Mouse (Mus musculus): ENCODE data around the gene Gramd2.

Gramd2 gene

DNA sequence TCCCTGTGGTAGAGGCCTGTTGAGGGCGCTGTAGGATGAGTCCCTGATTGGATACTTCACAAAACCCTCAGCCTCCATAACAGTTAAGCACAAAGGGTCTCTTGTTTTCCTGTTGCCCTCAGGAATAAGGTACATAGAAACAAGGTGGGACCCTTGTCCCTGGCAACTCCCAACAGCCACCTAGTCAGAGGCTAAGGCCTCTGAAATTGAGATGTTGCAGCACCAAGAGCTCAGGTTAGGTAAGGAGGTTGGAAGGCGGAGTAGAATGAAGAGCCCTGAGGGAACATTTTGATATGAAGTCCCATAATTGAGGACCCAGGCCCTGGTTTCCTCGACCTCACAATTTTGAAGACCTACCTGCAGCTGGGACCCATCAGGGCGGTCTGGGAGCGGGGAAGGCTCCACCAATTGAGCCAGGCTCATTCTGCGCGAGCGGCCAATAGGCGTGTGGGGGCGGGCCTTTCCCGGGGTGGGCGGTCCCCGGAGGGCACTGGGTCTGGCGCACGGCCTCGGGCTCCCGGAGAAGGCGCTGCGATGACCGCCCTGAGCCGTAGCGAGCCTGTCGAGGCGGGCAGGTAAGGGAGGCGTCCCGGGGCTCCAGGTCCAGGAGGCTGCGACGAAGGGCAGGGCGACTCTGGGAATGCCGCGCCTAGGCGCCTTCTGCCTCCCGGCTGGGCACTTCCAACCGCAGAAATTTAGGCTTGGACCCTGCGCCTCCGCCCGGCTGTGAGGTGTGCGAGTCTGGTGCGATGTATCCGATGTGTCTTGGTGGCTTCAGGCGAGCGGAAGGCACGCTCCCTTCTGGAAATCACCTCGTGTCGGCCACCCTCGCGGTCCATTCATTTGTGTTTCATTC lies at the start of gene Gramd2:
TSS of gene Gramd2 (plus strand) at position 467 of the 856 bp plus-strand sequence.
- no peak for DNase-seq (ENCODE audit: low read depth, low spot score)

DNA sequence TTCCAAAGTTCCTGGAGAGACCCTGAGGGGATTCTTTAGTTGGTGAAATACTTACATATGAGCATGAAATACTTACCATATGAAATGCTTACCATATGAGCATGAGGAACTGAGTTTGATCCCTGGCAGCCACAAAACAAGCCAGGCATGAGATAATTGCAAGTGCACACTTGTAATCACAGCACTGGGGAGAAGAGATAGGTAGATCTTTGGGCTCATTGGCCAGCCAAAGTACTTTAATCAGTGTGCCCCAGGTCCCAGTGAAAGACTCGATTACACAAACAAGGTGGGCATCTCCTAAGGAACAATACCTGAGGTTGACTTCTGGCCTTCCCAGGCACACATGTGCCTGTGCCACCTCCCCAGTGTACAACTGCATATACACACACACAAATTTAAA lies 41.6 kb upstream of the Gramd2 start:
- no peak for DNase-seq (ENCODE audit: low read depth, low spot score)

- no peak for DNase-seq (ENCODE audit: low read depth, low spot score)
Measured at GRCm38 (mm10) chr9:59639936-59640335, 40.0 kb upstream of the Gramd2 start.

GRCm38 (mm10) chr9:59641320-59641719 lies 38.6 kb upstream of the Gramd2 start:
- no peak for DNase-seq (ENCODE audit: low read depth, low spot score)

DNA sequence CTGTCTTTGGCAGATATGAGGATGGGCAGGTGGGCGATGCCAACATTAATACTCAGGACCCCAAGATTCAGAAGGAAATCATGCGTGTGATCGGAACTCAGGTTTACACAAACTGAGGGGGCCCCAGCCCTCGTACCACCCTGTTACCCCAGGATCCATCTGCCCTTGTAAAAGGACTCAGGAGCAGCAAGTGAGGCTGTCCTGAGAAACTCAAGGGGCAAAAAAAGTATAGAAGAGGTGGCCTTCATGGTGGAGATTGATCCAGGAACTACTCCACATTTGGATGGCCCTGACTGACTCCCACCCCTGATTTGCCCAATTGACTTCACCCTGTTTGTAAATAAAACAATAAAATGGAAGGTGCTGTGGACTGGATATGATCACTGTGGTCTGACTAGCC lies 30.0 kb upstream of the Gramd2 start:
- DNase-seq (ENCODE audit: low read depth, low spot score), result no peak

- DNase-seq (ENCODE audit: low read depth, low spot score), result no peak
Measured at GRCm38 (mm10) chr9:59653371-59653770, 26.6 kb upstream of the Gramd2 start.

DNA sequence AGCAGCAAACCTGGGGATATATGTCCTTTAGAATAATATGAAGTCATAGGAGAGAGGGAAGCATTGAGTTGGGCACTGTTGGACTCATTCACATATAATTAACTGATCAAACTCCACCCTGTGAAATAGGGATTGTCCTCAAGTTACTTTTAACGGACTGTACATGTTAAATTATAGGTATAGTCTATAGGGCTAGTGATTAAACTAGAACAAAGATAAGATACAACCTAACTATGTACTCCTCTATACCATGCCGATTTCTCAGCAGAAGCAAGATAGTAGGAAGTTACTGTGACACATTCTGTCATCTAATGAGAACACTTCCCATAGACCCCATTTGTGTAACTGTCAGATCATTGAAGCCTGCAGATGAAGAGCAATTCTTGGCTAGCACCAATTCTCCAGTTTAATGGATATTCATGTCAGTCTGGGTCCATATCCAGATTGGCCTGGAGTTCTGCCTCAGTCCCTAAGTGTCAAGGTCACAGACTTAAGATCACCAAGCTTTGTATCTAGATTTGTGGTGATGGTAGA lies 25.4 kb upstream of the Gramd2 start:
- no peak for DNase-seq (ENCODE audit: low read depth, low spot score)

DNA sequence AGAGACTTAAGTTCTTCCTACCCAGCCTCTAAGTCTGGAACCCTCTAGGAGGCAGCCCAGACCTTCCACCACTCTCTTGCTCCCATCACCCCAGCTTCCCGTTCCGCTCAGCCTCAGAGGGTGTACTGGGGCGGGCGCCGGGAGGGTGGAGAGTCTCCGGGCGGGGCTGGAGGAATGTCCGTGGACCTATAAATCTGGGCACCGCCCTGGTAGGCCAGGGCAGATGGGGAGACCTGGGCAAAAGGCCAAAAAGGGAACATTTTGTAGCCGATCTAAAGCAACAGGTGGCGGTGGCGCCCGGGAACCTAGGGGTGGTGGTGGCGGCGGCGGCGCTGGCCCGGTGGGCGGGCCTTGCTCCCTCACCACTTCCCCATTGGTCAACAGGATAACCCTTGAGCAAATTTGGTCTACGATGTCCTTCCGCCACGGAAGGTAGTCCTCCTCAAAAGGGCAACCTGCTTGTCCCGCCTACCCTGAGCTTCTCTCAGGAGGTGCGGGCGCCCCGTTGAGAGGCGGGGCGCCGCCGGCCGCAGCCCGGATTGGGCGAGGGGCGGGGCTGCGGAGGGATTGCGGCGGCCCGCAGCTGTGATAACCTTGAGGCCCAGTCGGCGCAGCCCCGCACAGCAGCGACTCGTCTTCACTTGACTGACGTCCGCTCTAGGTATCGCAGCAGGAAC lies 23.8 kb upstream of the Gramd2 start, which contains the start of gene Pkm:
TSS of gene Pkm (plus strand) at position 411 of the 677 bp plus-strand sequence.
- peak; percentile 100 for DNase-seq (ENCODE audit: low read depth, low spot score)

- DNase-seq (ENCODE audit: low read depth, low spot score), result peak; percentile 83
Measured at GRCm38 (mm10) chr9:59656635-59657617, 23.0 kb upstream of the Gramd2 start.

DNA sequence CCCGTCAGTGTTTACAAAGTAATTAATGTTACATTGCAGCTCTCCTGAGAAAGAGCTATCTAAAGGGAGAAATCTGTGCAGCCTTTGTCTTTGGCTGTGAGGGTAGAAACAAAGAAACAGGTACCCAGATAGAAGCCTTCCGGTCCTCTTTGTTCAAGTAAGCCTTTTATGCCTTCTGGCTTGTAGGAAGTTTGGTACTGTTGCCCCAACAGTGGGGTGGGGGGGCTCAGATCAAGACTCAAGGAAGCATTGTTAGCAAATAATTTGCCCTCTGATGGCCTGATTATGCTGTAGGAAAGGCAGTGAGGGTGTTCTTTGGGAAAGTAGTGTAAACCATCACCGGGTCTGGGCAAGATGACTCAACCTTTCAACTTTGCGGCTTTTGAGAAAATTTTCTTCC lies 21.8 kb upstream of the Gramd2 start:
- DNase-seq (ENCODE audit: low read depth, low spot score), result no peak

GRCm38 (mm10) chr9:59659036-59660026 lies 20.6 kb upstream of the Gramd2 start:
- peak; percentile 90 for DNase-seq (ENCODE audit: low read depth, low spot score)

DNA sequence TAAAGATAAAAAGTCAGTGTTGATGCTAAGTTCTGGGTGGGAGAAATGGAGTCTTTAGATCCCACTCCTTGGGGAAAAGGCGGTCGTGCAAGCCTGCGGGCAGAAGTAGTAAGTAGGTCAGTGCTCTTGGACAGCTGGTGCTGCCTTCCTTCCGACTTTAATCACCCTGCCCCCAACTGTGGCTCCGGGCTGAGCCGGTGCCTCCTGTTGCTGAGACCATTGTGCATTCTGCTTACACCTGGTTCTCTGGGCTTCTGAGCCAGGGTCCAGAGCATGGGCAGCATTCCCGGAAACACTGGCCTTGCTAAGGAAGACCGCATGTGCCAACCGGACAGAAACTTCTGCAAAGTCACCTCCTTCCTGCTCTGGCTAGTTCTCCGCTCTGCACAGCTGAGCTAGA lies 19.5 kb upstream of the Gramd2 start:
- peak; percentile 75 for DNase-seq (ENCODE audit: low read depth, low spot score)

DNA sequence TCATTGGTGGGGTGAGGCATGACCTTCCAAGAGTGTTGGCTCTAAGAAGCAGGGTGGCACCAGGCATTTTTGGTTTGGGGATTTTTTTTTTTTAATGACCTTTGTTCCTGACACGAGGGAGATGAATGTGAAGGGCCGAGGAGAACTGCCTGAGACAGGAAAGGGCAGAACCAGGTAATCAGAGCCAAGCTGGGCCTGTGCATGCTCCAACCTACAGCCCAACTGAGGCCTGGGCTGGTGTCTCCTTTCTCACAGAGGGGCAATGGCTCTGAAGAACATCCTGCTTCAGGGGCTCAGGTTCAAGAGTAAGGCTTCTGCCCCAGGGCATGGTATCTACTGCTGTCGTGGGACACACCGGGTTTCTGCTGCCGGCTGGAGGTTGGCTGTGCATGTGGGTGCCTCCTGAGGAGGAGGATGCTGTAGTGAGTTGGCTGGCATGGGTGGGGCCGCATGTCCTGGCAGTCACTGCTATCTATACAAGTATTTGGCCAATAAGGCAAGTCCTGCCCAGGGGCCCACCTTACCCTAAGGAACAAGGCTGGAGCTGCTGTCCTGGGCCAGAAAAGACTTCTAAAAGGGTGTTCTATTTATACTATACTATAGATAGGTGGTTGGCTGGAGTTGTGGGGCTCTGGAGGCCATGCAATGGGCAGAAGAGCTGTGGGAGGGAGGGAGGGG lies 18.5 kb upstream of the Gramd2 start:
- no peak for DNase-seq (ENCODE audit: low read depth, low spot score)

DNA sequence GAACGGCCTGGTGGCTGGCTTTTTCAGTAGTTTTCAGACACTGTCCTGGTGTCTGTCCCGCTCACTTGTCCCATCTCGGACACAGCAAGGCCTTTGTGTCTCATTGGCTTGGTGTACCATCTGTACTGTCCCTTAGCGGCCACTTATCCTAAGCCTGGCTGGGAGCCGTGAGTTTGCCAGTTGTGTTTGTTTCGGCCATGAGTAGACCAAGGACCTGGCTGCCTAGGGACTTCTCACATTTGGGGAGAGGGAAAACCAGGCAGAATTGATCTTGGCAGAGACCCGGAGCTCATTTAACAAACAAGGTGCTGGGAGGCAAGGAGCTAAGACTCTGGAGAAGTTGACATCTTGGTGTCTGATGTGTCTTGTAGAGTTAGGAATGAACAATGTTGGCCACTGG lies 16.7 kb upstream of the Gramd2 start:
- DNase-seq (ENCODE audit: low read depth, low spot score), result no peak

GRCm38 (mm10) chr9:59663957-59664356 lies 16.0 kb upstream of the Gramd2 start:
- DNase-seq (ENCODE audit: low read depth, low spot score), result no peak

GRCm38 (mm10) chr9:59664664-59665256 lies 15.2 kb upstream of the Gramd2 start:
- DNase-seq (ENCODE audit: low read depth, low spot score), result no peak

DNA sequence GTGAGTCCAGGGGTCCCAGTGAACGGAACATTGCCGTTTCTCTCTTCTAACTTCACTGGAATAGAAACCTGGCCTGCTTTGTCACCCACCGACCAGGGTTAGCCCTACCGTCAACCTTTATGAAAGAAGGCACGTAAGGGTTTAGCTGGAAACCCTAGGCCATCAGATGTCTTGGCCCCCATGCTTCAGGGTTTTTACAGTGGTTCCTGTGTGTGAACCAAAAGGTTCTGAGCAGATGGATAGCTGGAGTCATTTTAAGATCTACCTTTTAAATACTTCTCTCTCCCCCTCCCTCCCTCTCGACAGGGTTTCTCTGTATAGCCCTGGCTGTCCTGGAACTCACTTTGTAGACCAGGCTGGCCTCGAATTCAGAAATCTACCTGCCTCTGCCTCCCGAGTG lies 13.9 kb upstream of the Gramd2 start:
- DNase-seq (ENCODE audit: low read depth, low spot score), result no peak

DNA sequence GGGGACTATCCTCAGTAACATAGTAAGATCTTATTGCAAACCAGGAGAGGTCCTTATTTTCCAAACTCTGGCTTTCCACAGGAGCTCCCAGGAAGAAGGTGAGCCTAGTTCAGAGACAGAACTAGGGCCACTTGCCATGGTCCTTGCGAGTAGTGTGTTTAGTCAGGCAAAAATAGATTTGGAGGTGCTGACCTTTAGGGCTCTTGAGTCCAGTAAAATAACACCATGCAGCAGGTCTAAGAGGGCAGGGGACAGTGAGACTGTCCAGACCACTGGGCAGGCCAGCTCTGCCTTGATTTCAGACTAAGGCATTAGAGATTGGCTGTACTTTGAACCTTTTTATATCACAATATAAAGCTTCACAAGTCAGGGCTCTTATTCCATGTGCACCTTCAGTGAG lies 13.1 kb upstream of the Gramd2 start:
- DNase-seq (ENCODE audit: low read depth, low spot score), result no peak

DNA sequence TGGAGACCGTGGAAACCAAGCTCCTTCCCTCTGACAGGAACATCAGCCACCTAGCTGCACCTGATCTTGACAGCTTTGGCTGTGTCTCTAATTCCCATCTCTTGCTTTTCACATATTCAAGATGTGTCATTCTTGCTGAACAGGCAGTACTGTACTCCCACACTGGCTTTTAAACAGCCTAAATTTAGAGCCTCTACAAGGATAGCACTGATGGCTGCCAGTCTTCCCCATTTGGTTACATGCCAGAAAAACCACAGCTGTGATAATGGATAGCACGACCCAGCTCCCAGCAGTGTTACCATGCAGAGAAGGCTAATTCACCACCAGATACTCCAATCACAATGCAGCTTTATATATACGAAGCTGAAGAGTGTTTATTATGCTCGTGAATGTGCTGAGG lies 12.7 kb upstream of the Gramd2 start:
- DNase-seq (ENCODE audit: low read depth, low spot score), result peak; percentile 78

Data from skeletal muscle tissue, adult 2 months (tissue).